Mouse (Mus musculus): Measurements from ENCODE around the gene Prpf19.

- no peak for TF ChIP-seq CTCF (IDR thresholded peaks at IDR 0.05; ENCODE audit: borderline replicate concordance, insufficient read depth, low read length)
- TF ChIP-seq POLR2A (IDR thresholded peaks at IDR 0.05; ENCODE audit: low read depth, low read length) = no peak
Observed at GRCm38 (mm10) chr19:10914870-10915269, 19.8 kb downstream of the Prpf19 start.

Measured in embryonic fibroblast, embryonic 13.5 days (primary cell).